Mouse (Mus musculus) mouse trophoblast stem cell (cell line): ENCODE measurements around the gene Atp13a3.

ENCODE experiments used
- in situ Hi-C, 2 experiments: fragments of 300-500 bp; cut with MseI, MboI; formaldehyde crosslinking; loops; 2 replicates in 1 of 2; 3 replicates in 1 of 2; pipeline ENCODE4 v1.15.1; 2025

The Atp13a3 gene

DNA sequence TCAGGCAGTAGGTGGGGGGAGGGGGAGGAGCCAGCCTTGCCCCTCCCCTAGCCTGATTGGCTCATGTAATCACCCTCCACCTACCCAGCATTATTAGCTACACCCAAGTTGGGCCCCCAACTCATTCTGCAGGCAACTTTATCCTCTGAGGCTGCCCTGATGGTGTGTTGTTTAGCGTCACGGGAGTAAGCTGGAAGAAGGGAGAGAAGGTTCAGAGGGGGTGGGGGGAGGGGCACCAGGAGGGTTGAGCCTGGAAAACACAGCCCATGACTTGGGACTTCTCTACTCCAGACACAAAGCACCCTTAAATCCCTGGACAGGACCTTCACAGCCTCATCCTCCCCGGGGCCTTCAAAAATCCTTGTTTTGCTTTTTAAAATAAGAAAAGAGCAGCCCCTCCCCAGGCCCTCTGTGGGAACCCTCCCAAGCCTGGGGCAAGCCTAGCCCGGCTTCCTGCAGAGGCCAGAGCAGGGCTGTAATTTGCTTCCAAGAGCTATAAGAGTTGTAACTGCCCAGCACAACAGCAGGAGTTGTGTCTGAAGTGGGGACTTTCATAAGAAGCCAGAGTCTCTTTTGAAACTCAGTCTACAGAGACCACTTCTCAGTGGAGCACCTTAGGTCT is 125.0 kb downstream of the Atp13a3 start:
- in situ Hi-C loops: no loop called here

DNA sequence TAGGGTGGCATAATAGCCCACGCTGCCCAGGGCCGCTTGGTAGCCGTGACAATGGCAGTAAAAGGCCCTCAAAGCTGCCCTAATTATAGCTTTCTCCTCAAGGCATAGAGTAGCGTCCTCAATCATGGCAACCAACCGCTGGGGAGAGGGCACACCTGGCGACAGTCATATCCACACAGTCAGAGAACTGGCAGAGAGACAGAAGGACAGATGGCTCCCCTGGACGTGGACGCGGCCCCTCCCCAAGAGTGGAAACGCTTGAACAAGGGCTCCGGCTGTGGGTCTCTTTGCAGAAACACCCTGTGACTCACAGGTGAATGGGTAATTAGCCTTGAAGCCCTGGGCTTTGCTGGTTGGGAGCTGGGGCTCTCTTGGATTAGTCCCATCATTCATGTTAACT is 127.4 kb downstream of the Atp13a3 start:
- in situ Hi-C loops: no loop called here

DNA sequence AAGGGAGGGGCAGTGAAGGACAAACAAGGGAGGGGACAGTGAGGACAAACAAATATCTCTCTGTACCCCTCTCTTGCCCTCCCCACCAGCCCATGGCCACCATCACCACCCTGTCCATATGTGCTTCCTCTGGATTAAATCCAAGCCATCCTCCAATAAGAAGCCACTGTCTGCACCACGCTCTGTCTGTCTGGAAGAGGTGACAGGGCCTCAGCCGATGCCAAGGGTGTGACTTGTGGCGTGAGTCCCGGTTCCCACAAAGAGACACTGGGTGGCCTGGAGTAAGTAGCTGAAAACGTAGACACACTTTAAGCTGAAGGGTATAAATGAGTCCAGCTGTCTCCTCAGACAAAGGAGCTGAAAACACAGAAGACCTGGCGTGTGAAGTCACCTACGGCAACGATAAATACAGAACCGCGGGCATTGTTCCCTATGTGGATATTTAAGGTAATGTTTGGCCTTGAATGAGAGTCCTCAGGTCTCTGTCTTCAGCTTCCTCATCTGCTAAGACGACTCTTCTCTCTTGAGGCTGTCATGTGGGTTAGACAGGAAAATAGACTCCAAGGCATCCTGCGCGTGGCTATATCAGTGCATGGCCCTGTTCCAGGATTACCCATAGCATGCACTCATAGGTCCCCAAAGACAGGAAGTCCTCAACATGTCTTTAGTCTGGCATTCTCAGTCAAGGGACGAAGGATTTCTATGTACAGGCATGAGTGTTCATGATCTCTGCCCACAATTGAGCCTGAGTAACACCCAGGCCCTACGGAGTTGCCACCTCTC is 130.0 kb downstream of the Atp13a3 start:
- in situ Hi-C loops: no loop called here

DNA sequence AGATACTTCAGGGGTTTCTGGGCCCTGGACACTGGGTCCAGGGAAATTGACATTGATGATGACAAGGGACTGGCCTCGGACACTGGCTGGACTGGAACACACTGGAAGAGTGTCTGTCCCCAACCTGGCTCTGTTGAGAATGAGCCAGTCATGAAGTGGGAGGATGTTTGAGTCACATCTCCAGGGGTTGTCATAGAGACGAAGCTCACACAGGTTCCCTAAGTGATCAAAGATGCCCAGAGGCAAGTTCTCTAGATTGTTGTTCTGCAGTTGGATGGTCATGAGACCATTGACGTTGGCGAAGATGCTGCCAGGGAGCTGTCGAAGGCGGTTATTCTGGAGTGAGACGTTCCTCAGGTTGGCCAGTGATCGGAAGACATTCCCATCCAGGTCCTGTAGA is 132.7 kb downstream of the Atp13a3 start:
- in situ Hi-C loops: no loop called here

DNA sequence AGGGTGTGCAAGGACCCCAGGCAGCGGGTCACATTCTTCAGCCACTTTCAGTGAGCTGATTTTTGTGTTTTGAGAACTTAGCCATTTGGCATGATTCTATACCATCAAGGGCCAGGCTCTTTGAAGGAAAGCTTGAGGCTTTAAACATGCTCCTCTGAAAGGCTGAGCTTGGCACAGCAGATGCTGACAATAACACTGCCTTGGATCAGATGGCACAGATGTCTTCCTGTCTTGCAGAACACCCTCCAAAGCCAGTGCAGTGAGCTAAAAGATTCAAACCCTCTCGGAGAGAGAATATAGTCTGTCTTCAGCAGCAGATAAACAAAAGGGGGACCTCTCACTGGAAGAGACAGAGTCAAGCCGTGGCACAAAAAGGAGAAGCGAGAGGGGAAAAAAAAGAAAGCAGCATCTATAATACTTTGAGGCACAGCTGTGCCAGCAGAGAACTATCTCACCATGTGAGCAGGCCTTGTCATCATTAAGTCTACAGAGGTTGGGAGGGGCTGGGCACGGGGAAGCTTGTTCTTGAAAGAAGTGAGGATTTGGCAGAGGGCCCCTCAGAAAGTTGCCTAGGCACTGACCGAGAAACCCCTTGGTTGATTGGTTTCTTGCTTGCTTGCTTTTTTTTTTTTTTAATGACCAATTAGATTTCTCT is 133.7 kb downstream of the Atp13a3 start:
- in situ Hi-C loops: no loop called here

DNA sequence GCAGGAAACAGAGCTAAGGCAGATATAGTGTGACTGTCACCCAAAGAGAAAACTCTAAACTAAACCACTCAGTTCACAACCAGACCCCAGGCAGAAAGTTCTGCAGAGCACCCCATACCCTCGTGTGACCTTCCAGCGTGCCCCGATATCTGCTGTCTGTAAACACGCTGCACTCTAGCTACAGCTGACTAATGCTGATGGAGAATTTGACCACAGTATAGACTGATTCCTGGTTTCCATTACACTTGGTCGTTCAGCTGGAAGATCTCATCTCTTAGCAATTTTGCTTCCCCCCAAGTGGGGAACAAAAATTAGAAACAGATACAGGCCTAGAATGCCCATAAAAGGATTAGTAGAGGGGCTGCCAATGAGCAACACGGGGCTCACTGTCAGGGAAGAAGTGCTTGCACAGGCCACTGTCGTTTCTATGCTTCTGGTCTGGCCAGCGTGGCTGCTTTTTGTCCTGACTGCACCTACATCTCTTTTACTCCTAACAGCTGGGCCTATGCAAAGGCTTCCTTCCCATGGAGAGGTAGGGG is 134.5 kb downstream of the Atp13a3 start:
- in situ Hi-C loops: no loop called here

DNA sequence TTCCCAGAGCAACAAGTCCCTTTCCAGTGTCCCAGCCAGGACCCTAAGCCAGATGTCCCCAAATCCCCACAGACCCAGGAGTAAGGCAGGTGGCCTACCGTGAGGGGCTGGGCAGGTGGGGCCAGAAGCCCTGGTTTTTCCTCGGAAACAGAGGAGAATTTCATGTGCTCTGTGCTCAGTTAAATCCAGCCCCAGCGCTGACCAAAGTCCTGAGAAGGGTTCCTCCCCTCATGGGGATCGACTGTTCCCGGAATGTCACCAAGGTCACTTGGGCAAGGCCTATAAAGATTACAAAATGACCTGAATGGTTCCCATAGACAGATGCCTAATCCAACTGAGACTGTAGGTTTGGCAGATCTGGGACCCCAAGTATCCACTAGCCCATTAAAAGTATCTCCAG is 138.4 kb downstream of the Atp13a3 start, which contains the start of gene Cpn2:
Cpn2 (minus strand) TSS at position 141 of the 400 bp plus-strand sequence.
- in situ Hi-C loops: loop anchor here in 1 of 2 experiments (5.0 to 10.0 kb wide), 2 partner anchors 35 to 257 kb away; no protein-coding TSS in a partner anchor

DNA sequence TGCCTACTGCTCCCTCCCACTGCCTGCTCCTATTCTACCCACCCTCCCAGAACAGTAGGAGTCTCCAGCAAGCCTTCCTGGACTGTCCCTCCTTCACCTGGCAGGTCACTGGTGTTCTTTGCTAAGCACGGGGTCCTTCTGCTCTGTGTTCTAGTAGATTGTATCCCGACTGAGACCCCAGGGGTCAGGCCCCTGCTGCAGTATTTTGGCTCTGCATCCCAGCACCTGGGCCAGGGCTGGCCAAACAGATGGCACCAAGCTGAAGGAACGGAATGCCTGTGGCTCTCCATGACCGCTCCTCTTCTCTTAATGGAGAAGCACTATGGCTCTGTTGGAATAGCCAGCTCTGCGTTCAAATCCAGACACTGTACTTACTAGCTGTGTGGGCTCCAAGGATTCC is 139.2 kb downstream of the Atp13a3 start:
- in situ Hi-C loops: loop anchor here in 1 of 2 experiments (5.0 to 10.0 kb wide), 2 partner anchors 36 to 258 kb away; no protein-coding TSS in a partner anchor

DNA sequence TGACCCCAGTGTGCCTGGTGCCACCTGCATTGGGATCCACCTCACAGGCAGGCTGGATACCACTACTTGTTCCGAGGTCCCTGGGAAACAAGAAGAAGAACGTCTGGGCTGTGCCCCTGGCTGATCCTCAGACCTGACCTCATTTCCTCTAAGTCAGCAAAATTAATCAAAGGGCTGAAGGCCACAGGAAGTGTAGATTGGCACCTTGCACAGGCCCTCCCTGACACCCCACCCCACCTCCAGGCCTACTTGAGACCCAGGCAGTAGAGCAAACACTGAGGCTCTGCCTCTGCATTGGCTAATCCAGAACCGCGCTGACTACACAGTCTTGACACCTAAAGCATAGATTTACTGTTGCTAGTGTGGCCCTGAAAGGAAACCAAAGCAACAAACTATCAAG is 140.2 kb downstream of the Atp13a3 start:
- in situ Hi-C loops: loop anchor here in 1 of 2 experiments (5.0 to 10.0 kb wide), 2 partner anchors 37 to 259 kb away; no protein-coding TSS in a partner anchor

DNA sequence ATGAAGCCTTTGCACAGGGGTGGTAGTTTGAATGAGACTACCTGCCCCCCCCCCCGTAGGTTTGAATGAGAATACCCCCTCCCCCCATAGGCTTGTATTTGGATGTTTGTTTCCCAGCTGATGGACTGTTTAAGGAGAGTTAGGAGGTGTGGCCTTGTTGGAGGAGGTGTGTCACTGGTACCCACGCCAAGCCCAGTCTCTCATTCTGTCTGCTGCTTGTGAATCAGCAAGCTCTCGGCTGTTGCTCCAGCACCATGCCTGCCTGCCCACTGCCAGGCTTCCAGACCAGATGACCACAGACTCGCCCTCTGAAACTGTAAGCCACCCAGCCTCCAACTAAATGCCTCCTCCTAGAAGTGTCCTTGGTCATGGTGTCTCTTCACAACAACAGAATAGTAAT is 142.6 kb downstream of the Atp13a3 start:
- in situ Hi-C loops: loop anchor here in 1 of 2 experiments (10.0 kb wide), 1 partner anchor 262 kb away; no protein-coding TSS in a partner anchor

DNA sequence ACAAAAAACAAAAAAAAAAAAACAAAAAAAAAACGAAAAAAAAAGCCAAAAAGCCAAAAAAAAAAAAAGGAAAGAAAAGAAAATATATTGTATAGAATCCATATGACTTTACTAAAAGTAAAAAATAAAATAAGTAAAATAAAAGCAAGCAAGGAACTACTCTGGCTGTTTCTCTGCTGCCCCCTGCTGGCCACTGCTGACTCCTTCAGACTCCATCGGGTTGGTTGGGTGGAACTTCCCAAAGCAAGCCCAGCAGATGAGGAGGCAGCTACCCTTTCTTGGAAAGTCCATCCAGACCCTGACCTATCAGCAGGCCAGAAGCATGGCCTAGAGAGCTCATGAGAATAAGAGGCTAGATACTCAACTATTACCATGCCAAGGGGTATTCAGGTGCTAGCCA is 143.1 kb downstream of the Atp13a3 start:
- in situ Hi-C loops: loop anchor here in 1 of 2 experiments (10.0 kb wide), 1 partner anchor 262 kb away; no protein-coding TSS in a partner anchor
